8 mouse cellular contexts compared by ENCODE assay signal in genomic region chr10:111165219-111165981, GRCm38 (mm10). TPM values are rescaled to one million over a fixed set of nuclear protein-coding genes. Genes with fewer than 3 reads are reported as not detected.
DNase-seq lines count a peak whose midpoint lies in the region; ATAC-seq lines count a peak whose summit lies in the region.

No protein-coding gene starts in this region.

- peak; percentile 85 for DNase-seq in CD4-positive, CD25-positive, alpha-beta regulatory T cell, adult 2 months (ENCODE audit: low read depth, low spot score)
- DNase-seq in adrenal gland, postnatal 10 days: peak; percentile 69
- DNase-seq in kidney, postnatal 10 days: peak; percentile 67
- DNase-seq in lung, postnatal 10 days: peak; percentile 60
- peak; percentile 27 for DNase-seq in ovary, postnatal 14 days (ENCODE audit: low spot score)
- DNase-seq in thymus, postnatal 25 days: peak; percentile 94

- H3K4me3 ChIP-seq in embryonic facial prominence, embryonic 15.5 days (replicated peaks): peak overlapping the region; percentile 93
- H3K4me3 ChIP-seq in heart, embryonic 15.5 days: peak overlapping the region; percentile 94

- H3K4me1 ChIP-seq in embryonic facial prominence, embryonic 15.5 days: peaks cover 19% of the 10 kb centered on the region
- H3K4me1 ChIP-seq in heart, embryonic 15.5 days (replicated peaks): peaks cover 30% of the 10 kb centered on the region

- H3K36me3 ChIP-seq in embryonic facial prominence, embryonic 15.5 days: no peaks in the 10 kb centered on the region
- no peaks in the 10 kb centered on the region for H3K36me3 ChIP-seq in heart, embryonic 15.5 days

- WGBS in embryonic facial prominence, embryonic 15.5 days: under 1% methylated on average over 52 of the region's 52 CpGs
- under 1% methylated on average over 52 of the region's 52 CpGs for whole genome bisulfite sequencing in heart, embryonic 15.5 days

- H3K9ac ChIP-seq in embryonic facial prominence, embryonic 15.5 days: peak overlapping the region; percentile 84
- peak overlapping the region; percentile 97 for H3K9ac ChIP-seq in heart, embryonic 15.5 days

- no peaks in the 10 kb centered on the region for H3K27me3 ChIP-seq in embryonic facial prominence, embryonic 15.5 days
- no peaks in the 10 kb centered on the region for H3K27me3 ChIP-seq in heart, embryonic 15.5 days

- peak; percentile 45 for ATAC-seq in embryonic facial prominence, embryonic 15.5 days (ENCODE audit: insufficient number of reproducible peaks, low FRiP score, low TSS enrichment, low read depth)
- peak; percentile 7 for ATAC-seq in heart, embryonic 15.5 days (replicated peaks; ENCODE audit: insufficient number of reproducible peaks, insufficient read depth, low FRiP score, low read depth)

- peak overlapping the region; percentile 73 for H3K4me2 ChIP-seq in embryonic facial prominence, embryonic 15.5 days (replicated peaks)
- H3K4me2 ChIP-seq in heart, embryonic 15.5 days: peak overlapping the region; percentile 58

- H3K27ac ChIP-seq in embryonic facial prominence, embryonic 15.5 days (replicated peaks): peak overlapping the region; percentile 94
- H3K27ac ChIP-seq in heart, embryonic 15.5 days: peak overlapping the region; percentile 96

- H3K9me3 ChIP-seq in embryonic facial prominence, embryonic 15.5 days (replicated peaks): no peaks in the 10 kb centered on the region
- no peaks in the 10 kb centered on the region for H3K9me3 ChIP-seq in heart, embryonic 15.5 days (replicated peaks)

RNA-seq across cellular contexts. Expression of gene Osbpl8, which starts 0.8 kb away (rescaled TPM):
- 10 to 100 TPM; 27.1 to 31.0 TPM for total RNA-seq in adrenal gland, postnatal 10 days (2021)
- 12.8 and 13.5 TPM in 2 replicates for polyA plus RNA-seq in embryonic facial prominence, embryonic 15.5 days (2015; fragmentation: Nextera tagmentation; extraction: Ambion mirVana)
- 26.9 and 32.8 TPM in 2 replicates for polyA plus RNA-seq in heart, embryonic 15.5 days (2015; fragmentation: Nextera tagmentation; extraction: Ambion mirVana)

Comparison
In these comparisons a context has a peak if more than half of its experiments do, and no peak if none do; other contexts are left out.
1. Peak in every context shown above with its lines: DNase-seq, ATAC-seq, H3K4me3 ChIP-seq and H3K27ac ChIP-seq.
2. DNase-seq: peak in every context shown above with its lines; median percentile 94 in thymus, postnatal 25 days; 85 in CD4-positive, CD25-positive, alpha-beta regulatory T cell, adult 2 months; 69 in adrenal gland, postnatal 10 days; 67 in kidney, postnatal 10 days; 60 in lung, postnatal 10 days; 27 in ovary, postnatal 14 days.